10 mouse cellular contexts compared by ENCODE assay signal in the genomic region with DNA sequence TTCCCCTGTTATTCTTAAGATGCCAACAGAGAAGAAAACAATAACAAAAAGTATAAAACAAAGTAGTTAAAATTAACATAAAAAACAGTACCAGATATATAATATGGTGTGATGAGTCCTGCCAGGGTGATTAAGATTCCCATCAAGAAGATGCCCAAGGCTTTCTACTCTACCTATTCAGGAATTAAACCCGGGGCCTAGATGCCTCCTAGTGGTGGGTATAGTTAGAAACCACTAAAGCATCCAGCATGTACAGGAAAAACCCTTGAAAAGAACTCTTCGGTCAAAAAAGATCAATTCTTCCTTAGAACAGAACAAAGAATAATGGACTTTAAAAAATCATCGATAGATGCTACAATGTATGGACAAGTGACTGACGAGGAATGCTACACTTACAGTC. TPM values are rescaled to one million over a fixed set of nuclear protein-coding genes. Genes with fewer than 3 reads are reported as not detected.
DNase-seq lines count a peak whose midpoint lies in the region; ATAC-seq lines count a peak whose summit lies in the region.
"Had no signal": no experiment of that assay in that cellular context is flagged by ENCODE, and none has a peak within 500 bp of the region (broad histone marks: within the 10 kb centered on the region; RNA-seq: fewer than 3 reads in every experiment).

No protein-coding gene starts in this region.

- no peaks in the 10 kb centered on the region for H3K9me3 ChIP-seq in hindbrain, embryonic 14.5 days (ENCODE audit: control insufficient read depth, low read length)
- no peaks in the 10 kb centered on the region for H3K9me3 ChIP-seq in hindbrain, embryonic 10.5 days
- H3K9me3 ChIP-seq: heart, embryonic 15.5 days had no signal

- H3K4me1 ChIP-seq in hindbrain, embryonic 14.5 days (replicated peaks; ENCODE audit: control insufficient read depth, insufficient read depth, low read length) = no peaks in the 10 kb centered on the region
- H3K4me1 ChIP-seq in hindbrain, embryonic 10.5 days (replicated peaks) = no peaks in the 10 kb centered on the region
- H3K4me1 ChIP-seq: heart, embryonic 15.5 days had no signal

- no peak overlapping the region for H3K4me3 ChIP-seq in hindbrain, embryonic 14.5 days (replicated peaks; ENCODE audit: low read length)
- no peak overlapping the region for H3K4me3 ChIP-seq in hindbrain, embryonic 10.5 days
- H3K4me3 ChIP-seq: heart, embryonic 15.5 days had no signal

- no peaks in the 10 kb centered on the region for H3K27me3 ChIP-seq in hindbrain, embryonic 14.5 days (ENCODE audit: control insufficient read depth, insufficient read depth, low read length)
- H3K27me3 ChIP-seq in hindbrain, embryonic 10.5 days (ENCODE audit: insufficient read depth, poor library complexity, severe bottlenecking) = no peaks in the 10 kb centered on the region
- H3K27me3 ChIP-seq: heart, embryonic 15.5 days had no signal

- H3K36me3 ChIP-seq in hindbrain, embryonic 14.5 days (replicated peaks; ENCODE audit: control insufficient read depth, insufficient read depth) = peaks cover 42% of the 10 kb centered on the region
- H3K36me3 ChIP-seq in hindbrain, embryonic 10.5 days = peaks cover 56% of the 10 kb centered on the region

- H3K9ac ChIP-seq in hindbrain, embryonic 14.5 days = no peak overlapping the region
- H3K9ac ChIP-seq: heart, embryonic 15.5 days had no signal

- ATAC-seq in CD4-positive, CD25-positive, alpha-beta regulatory T cell, adult 4 months = no peak
- ATAC-seq in hindbrain, embryonic 14.5 days (ENCODE audit: low FRiP score) = no peak
- ATAC-seq: forebrain, embryonic 16.5 days had no signal

- WGBS in hindbrain, embryonic 14.5 days = 87% methylated on average over 4 of the region's 4 CpGs
- WGBS in hindbrain, embryonic 10.5 days = 86% methylated on average over 4 of the region's 4 CpGs

- H3K4me2 ChIP-seq in hindbrain, embryonic 14.5 days (replicated peaks) = no peak overlapping the region
- H3K4me2 ChIP-seq: heart, embryonic 15.5 days had no signal

- H3K27ac ChIP-seq in hindbrain, embryonic 14.5 days = no peak overlapping the region
- no peak overlapping the region for H3K27ac ChIP-seq in hindbrain, embryonic 10.5 days
- H3K27ac ChIP-seq: heart, embryonic 15.5 days had no signal

- DNase-seq in CD4-positive, CD25-positive, alpha-beta regulatory T cell, adult 2 months (ENCODE audit: low read depth, low spot score) = peak; percentile 55
- peak; percentile 38 for DNase-seq in hindbrain, embryonic 14.5 days (ENCODE audit: low spot score)
- DNase-seq in hindbrain, embryonic 10.5 days (ENCODE audit: low spot score) = no peak
- DNase-seq in lung, postnatal 10 days = peak; percentile 18
- DNase-seq in lung, postnatal 4 days = no peak
- DNase-seq in naive thymus-derived CD4-positive, alpha-beta T cell, adult 2 months (ENCODE audit: low read depth) = peak; percentile 25
- DNase-seq in c-Kit-positive CD71-positive TER-119-positive erythroid progenitor cells, embryonic 14.5 days (ENCODE audit: low spot score) = no peak

RNA-seq across cellular contexts. Expression of a gene that starts 49.4 kb away (rescaled TPM):
- polyA plus RNA-seq in CD4-positive, CD25-positive, alpha-beta regulatory T cell, adult 4 months (2017; shearing (Covaris generic)) = 10 to 100 TPM; 71.4 to 73.3 TPM
- 39.3 and 45.7 TPM in 2 replicates for polyA plus RNA-seq in hindbrain, embryonic 14.5 days (2014; fragmentation: Nextera tagmentation; extraction: Ambion mirVana)
- polyA plus RNA-seq in hindbrain, embryonic 10.5 days (2016; fragmentation: Nextera tagmentation; extraction: Ambion mirVana) = 37.8 and 38.5 TPM in 2 replicates

Comparison
In these comparisons a context has a peak if more than half of its experiments do, and no peak if none do; other contexts are left out.
1. DNase-seq: peak in CD4-positive, CD25-positive, alpha-beta regulatory T cell, adult 2 months (single experiment), hindbrain, embryonic 14.5 days (single experiment), lung, postnatal 10 days (single experiment) and naive thymus-derived CD4-positive, alpha-beta T cell, adult 2 months (single experiment); none in hindbrain, embryonic 10.5 days (single experiment), lung, postnatal 4 days (0 of 2) and c-Kit-positive CD71-positive TER-119-positive erythroid progenitor cells, embryonic 14.5 days (single experiment).